Mouse (Mus musculus) layer of hippocampus, adult 8-10 months (tissue): Measurements from ENCODE around the gene Gtf2a1l. TPM values are rescaled to one million over a fixed set of nuclear protein-coding genes. Genes with fewer than 3 reads are reported as not detected.

Source experiments
- DNase-seq, 2 experiments: peaks; one replicate each; pipeline ENCODE4 v3.0.0; 2022; ENCODE audit warnings: low spot score in 2 of 2
- total RNA-seq, 4 experiments: library from RNA; stranded (reverse); gene quantifications; 2 replicates each; pipeline ENCODE4 v1.2.4; 2022

The Gtf2a1l gene
- total RNA-seq, 4 experiments from 2014 or later: 0.34 TPM; not detected in 3

DNA sequence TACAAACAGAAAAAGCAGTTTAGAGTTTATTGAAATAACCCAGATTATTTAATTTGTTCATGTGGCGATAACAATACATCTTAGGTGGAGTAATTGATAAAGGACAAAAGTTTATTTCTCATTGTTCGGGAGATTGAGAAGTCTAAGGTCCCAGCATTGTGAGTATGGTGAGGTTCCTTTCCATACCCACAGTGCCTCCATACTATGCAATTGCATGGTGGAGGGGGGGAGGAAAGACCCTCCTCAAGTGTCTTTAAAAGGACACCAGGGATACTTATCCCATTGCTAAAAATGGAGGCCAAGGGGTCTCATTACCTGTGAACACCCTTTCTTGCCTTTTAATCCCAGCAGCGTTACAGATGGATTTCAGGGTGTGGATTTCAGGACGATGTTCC lies 15.1 kb upstream of the Gtf2a1l start:
- DNase-seq: no peak

DNA sequence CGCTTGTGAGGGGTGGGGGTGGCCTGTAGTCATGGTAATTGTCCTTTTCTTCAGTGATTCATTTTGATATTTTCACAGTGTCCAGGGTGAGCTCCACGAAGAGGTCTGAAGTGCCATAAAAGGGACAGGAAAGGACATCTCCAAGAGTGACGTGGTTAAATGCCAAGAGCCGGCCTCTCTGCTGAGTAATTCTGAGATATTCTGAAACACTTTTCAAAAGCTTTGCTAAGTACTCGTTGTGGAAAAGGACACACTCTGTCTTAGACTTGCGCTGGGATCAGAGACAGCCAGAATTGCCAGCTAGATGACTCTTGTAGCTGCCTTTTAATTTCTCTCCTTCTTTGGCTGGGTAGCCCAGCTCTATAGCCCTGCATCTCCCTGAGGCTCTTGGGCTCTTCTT lies 9.9 kb upstream of the Gtf2a1l start:
- no peak for DNase-seq

DNA sequence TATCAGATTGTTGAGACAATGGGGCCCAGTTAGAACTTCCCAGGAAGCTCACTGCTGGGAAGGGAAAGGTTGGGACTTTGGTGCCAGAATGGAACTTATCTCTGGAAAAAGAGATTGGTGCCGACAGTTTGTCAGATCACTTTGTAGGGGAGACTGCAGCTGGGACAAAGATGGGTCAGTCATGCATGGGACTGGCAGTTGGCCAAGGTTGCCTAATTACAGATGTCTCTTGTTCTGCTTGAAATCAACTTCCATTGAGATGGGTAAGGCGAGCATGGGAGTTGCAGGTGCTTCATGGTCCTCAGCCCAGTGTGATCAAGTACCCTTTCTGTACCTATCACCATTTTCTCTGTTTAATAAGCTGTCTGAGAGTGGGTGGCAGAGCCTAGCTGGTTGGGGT lies 2.4 kb upstream of the Gtf2a1l start:
- no peak for DNase-seq

- DNase-seq: no peak
Observed at GRCm38 (mm10) chr17:88669921-88670320, 1.5 kb downstream of the Gtf2a1l start.

DNA sequence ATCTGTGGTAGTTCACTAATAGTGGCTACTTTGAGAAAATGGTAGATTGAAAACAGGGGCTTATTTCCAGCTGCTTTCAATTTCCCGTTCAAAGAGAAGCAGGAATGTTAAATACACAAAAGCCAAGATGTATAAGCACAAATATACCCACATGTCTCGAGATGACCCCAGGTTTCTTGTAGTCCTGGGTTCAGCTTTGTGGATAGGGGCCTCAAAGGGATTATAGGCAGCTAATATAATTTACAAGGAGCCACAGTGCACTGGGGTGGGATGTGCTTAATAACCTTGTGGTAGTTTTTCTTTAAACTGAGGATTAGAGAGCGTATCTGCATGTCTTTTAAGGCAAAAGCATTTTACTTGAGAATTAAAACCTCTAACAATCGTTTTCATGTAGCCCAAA lies 2.3 kb downstream of the Gtf2a1l start:
- no peak for DNase-seq

- DNase-seq: no peak
Observed at GRCm38 (mm10) chr17:88675310-88676309, 7.2 kb downstream of the Gtf2a1l start.

- no peak for DNase-seq
Observed at GRCm38 (mm10) chr17:88688226-88688625, 19.8 kb downstream of the Gtf2a1l start.

GRCm38 (mm10) chr17:88696656-88697333 lies 28.3 kb downstream of the Gtf2a1l start:
- DNase-seq: no peak

GRCm38 (mm10) chr17:88700901-88701300 lies 32.4 kb downstream of the Gtf2a1l start:
- no peak for DNase-seq

GRCm38 (mm10) chr17:88702345-88702744 lies 33.9 kb downstream of the Gtf2a1l start:
- no peak for DNase-seq

DNA sequence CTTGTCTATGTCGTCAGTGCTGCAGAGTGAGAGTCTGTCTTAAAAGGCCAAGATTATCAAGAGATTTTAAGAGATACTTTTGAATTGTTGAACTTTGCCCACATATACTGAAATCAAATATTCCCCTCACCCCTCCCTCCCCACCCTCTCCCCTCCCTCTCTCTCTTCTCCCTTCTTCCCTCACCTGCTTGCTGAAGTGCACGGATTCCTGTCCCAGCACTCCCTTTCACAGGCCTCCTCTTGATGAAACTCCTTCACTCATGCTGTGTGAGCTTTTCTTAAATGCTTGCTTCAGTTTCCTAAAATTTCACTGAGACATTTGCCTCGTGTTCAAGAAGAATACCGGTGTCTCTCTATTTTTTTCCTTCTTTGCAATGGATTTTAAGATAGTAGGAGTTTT lies 34.7 kb downstream of the Gtf2a1l start:
- DNase-seq: no peak

- DNase-seq: no peak
Observed at GRCm38 (mm10) chr17:88706231-88706649, 37.8 kb downstream of the Gtf2a1l start.

GRCm38 (mm10) chr17:88749646-88750045 lies 81.2 kb downstream of the Gtf2a1l start:
- no peak for DNase-seq

- DNase-seq: peak in 1 of 2 experiments; percentile 37
Observed at GRCm38 (mm10) chr17:88752827-88753471, 84.5 kb downstream of the Gtf2a1l start.

GRCm38 (mm10) chr17:88753472-88753857 lies 85.0 kb downstream of the Gtf2a1l start:
- no peak for DNase-seq

DNA sequence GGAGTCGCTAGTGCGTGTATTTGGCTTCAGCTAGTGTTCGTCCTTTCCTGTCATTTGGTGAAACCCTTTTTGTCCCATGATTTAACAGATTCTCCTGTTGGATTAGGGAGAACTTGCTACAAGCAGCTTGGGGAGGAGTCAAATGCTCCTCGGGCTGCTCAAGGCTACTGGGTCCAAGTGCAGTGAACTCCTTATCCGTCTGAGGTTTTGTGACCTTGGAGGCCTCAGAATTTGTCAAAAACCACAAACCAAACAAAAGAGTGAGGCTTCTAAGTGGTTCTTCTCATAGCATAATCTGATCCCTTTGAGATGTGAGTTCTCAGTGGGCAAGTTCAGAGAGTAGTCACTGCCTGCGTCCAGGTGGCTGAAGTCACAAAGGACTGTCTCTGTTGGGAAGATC lies 87.3 kb downstream of the Gtf2a1l start:
- no peak for DNase-seq

- DNase-seq: peak in 1 of 2 experiments; percentile 31
Observed at GRCm38 (mm10) chr17:88758003-88758437, 89.6 kb downstream of the Gtf2a1l start.

GRCm38 (mm10) chr17:88763396-88764135 lies 95.1 kb downstream of the Gtf2a1l start:
- no peak for DNase-seq

DNA sequence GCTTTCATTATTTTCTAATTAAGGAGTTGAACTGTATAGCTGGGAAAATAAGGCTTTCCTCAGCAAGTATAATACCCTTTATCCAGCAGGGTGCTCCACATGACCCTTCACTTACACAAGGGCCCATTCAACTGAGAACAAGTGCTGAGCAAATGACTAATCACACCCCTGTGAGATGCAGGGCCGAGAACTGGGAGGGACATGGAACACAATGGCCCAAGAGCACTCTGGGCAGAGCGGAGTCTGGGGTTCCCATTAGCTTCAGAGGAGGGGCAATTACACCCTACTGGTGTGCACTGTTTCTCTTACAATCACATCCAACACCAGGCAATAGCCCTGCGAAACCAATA lies 95.7 kb downstream of the Gtf2a1l start:
- DNase-seq: peak in 1 of 2 experiments; percentile 31
